Comparison of ENCODE assay signal across 24 mouse cellular contexts in genomic region chr19:38745810-38746491, GRCm38 (mm10).
DNase-seq lines count a peak whose midpoint lies in the region; ATAC-seq and TF ChIP-seq lines count a peak whose summit lies in the region.
"Had no signal": no experiment of that assay in that cellular context is flagged by ENCODE, and none has a peak within 500 bp of the region (broad histone marks: within the 10 kb centered on the region; RNA-seq: fewer than 3 reads in every experiment).

No protein-coding gene starts in this region.

- intact Hi-C loops in heart, postnatal 14 days (cut with DNase I) = no loop called here

- WGBS in kidney, embryonic 14.5 days = 53% methylated on average over 10 of the region's 10 CpGs
- 65% methylated on average over 10 of the region's 10 CpGs for WGBS in intestine, postnatal 0 days
- WGBS in forebrain, embryonic 16.5 days = 72% methylated on average over 10 of the region's 10 CpGs

- H3K9ac ChIP-seq in kidney, embryonic 14.5 days (ENCODE audit: low read depth, low read length) = no peak overlapping the region
- no peak overlapping the region for H3K9ac ChIP-seq in intestine, postnatal 0 days (ENCODE audit: low read depth, low read length)
- H3K9ac ChIP-seq in forebrain, embryonic 16.5 days (replicated peaks; ENCODE audit: low read depth, low read length) = no peak overlapping the region
- H3K9ac ChIP-seq: embryonic facial prominence, embryonic 15.5 days; forebrain, postnatal 0 days; heart, embryonic 15.5 days; hindbrain, embryonic 12.5 days; liver, postnatal 0 days; midbrain, embryonic 13.5 days; neural tube, embryonic 12.5 days had no signal

- ATAC-seq in kidney, embryonic 14.5 days (ENCODE audit: low FRiP score, low TSS enrichment) = peak; percentile 35; the same call in 1 of the 2 replicates
- ATAC-seq in intestine, postnatal 0 days = peak; percentile 41
- no peak for ATAC-seq in forebrain, embryonic 16.5 days
- ATAC-seq: forebrain, postnatal 0 days; liver, postnatal 0 days; midbrain, embryonic 13.5 days had no signal

- TF ChIP-seq CTCF in intestine, postnatal 0 days (IDR thresholded peaks at IDR 0.05; ENCODE audit: low read depth) = no peak

- no peaks in the 10 kb centered on the region for H3K27me3 ChIP-seq in kidney, embryonic 14.5 days (ENCODE audit: control insufficient read depth, insufficient read depth, low read length)
- no peaks in the 10 kb centered on the region for H3K27me3 ChIP-seq in intestine, postnatal 0 days (replicated peaks; ENCODE audit: control insufficient read depth, insufficient read depth, low read length)
- H3K27me3 ChIP-seq in forebrain, embryonic 16.5 days (replicated peaks; ENCODE audit: control insufficient read depth, insufficient read depth, low read length) = no peaks in the 10 kb centered on the region
- H3K27me3 ChIP-seq: embryonic facial prominence, embryonic 15.5 days; heart, embryonic 15.5 days; hindbrain, embryonic 12.5 days; midbrain, embryonic 13.5 days; neural tube, embryonic 12.5 days had no signal

- H3K36me3 ChIP-seq in kidney, embryonic 14.5 days (ENCODE audit: control insufficient read depth, insufficient read depth, low read length) = no peaks in the 10 kb centered on the region
- H3K36me3 ChIP-seq in intestine, postnatal 0 days (ENCODE audit: control insufficient read depth, insufficient read depth) = no peaks in the 10 kb centered on the region
- H3K36me3 ChIP-seq in forebrain, embryonic 16.5 days (ENCODE audit: control insufficient read depth, insufficient read depth) = no peaks in the 10 kb centered on the region
- H3K36me3 ChIP-seq: embryonic facial prominence, embryonic 15.5 days; heart, embryonic 15.5 days; hindbrain, embryonic 12.5 days; midbrain, embryonic 13.5 days; neural tube, embryonic 12.5 days had no signal

- no peak overlapping the region for H3K4me3 ChIP-seq in kidney, embryonic 14.5 days (ENCODE audit: low read length)
- no peak overlapping the region for H3K4me3 ChIP-seq in intestine, postnatal 0 days (ENCODE audit: low read depth, low read length)
- H3K4me3 ChIP-seq in forebrain, embryonic 16.5 days (replicated peaks; ENCODE audit: low read length) = no peak overlapping the region
- H3K4me3 ChIP-seq: embryonic facial prominence, embryonic 15.5 days; heart, embryonic 15.5 days; hindbrain, embryonic 12.5 days; midbrain, embryonic 13.5 days; neural tube, embryonic 12.5 days had no signal

- H3K4me2 ChIP-seq in kidney, embryonic 14.5 days (replicated peaks; ENCODE audit: low read depth, low read length) = no peak overlapping the region
- no peak overlapping the region for H3K4me2 ChIP-seq in intestine, postnatal 0 days (replicated peaks; ENCODE audit: low read depth)
- H3K4me2 ChIP-seq in forebrain, embryonic 16.5 days (ENCODE audit: low read length) = no peak overlapping the region
- H3K4me2 ChIP-seq: embryonic facial prominence, embryonic 15.5 days; heart, embryonic 15.5 days; hindbrain, embryonic 12.5 days; midbrain, embryonic 13.5 days; neural tube, embryonic 12.5 days had no signal

- no peak overlapping the region for H3K27ac ChIP-seq in kidney, embryonic 14.5 days (ENCODE audit: low read depth, low read length)
- no peak overlapping the region for H3K27ac ChIP-seq in intestine, postnatal 0 days (ENCODE audit: low read depth, low read length)
- no peak overlapping the region for H3K27ac ChIP-seq in forebrain, embryonic 16.5 days (ENCODE audit: low read length)
- H3K27ac ChIP-seq: embryonic facial prominence, embryonic 15.5 days; heart, embryonic 15.5 days; hindbrain, embryonic 12.5 days; midbrain, embryonic 13.5 days; neural tube, embryonic 12.5 days had no signal

- H3K9me3 ChIP-seq in kidney, embryonic 14.5 days (ENCODE audit: control insufficient read depth, low read length) = no peaks in the 10 kb centered on the region
- H3K9me3 ChIP-seq in intestine, postnatal 0 days (ENCODE audit: control insufficient read depth) = no peaks in the 10 kb centered on the region
- no peaks in the 10 kb centered on the region for H3K9me3 ChIP-seq in forebrain, embryonic 16.5 days (ENCODE audit: control insufficient read depth, low read length)
- H3K9me3 ChIP-seq: embryonic facial prominence, embryonic 15.5 days; heart, embryonic 15.5 days; hindbrain, embryonic 12.5 days; midbrain, embryonic 13.5 days; neural tube, embryonic 12.5 days had no signal

- no peaks in the 10 kb centered on the region for H3K4me1 ChIP-seq in kidney, embryonic 14.5 days (ENCODE audit: control insufficient read depth, insufficient read depth, low read length)
- no peaks in the 10 kb centered on the region for H3K4me1 ChIP-seq in intestine, postnatal 0 days (replicated peaks; ENCODE audit: control insufficient read depth, insufficient read depth, low read length)
- no peaks in the 10 kb centered on the region for H3K4me1 ChIP-seq in forebrain, embryonic 16.5 days (replicated peaks; ENCODE audit: control insufficient read depth, insufficient read depth, low read length)
- H3K4me1 ChIP-seq: heart, embryonic 15.5 days; hindbrain, embryonic 12.5 days; midbrain, embryonic 13.5 days; neural tube, embryonic 12.5 days had no signal

- DNase-seq in kidney, postnatal 25 days = no peak
- peak; percentile 24 for DNase-seq in CD4-positive helper T cell, adult 2 months (ENCODE audit: low read depth, low spot score)
- peak; percentile 27 for DNase-seq in embryo, embryonic 10.5 days (ENCODE audit: low spot score)
- DNase-seq in heart, postnatal 14 days = no peak
- DNase-seq in urinary bladder, postnatal 36 days (ENCODE audit: low spot score in 2 of 2) = no peak
- DNase-seq: adrenal gland, postnatal 25 days; B cell, adult 2 months; cerebellum, adult 11-12 months; forebrain, postnatal 0 days; gastrocnemius, postnatal 36 days; kidney, adult 11 months; kidney, postnatal 4 days; liver; lung, postnatal 14 days; right cerebral cortex, adult 18-20 months had no signal

Comparison
In these comparisons a context has a peak if more than half of its experiments do, and no peak if none do; other contexts are left out.
1. DNase-seq: peak in CD4-positive helper T cell, adult 2 months (single experiment) and embryo, embryonic 10.5 days (single experiment); none in kidney, postnatal 25 days (0 of 2), heart, postnatal 14 days (0 of 2) and urinary bladder, postnatal 36 days (0 of 2).